Mouse (Mus musculus) hindbrain, embryonic 13.5 days (tissue): ENCODE results near the gene Pum3. TPM values are rescaled to one million over a fixed set of nuclear protein-coding genes. Genes with fewer than 3 reads are reported as not detected.
"Not testable (repeated sequence)": the region's sequence is repeated elsewhere in the genome, so short reads cannot be mapped to it uniquely, and the experiment has no call there.

ENCODE experiments used
- ATAC-seq: fragments of 200-750 bp; cut with Nextera tagmentation; 2 replicates; pipeline ENCODE4 v1.8.0; 2017; ENCODE audit warnings: moderate TSS enrichment; ENCODE audit not compliant: low FRiP score
- H3K27ac ChIP-seq: fragments of 300-500 bp; sonication (generic); 2 replicates; pipeline ENCODE4 v1.5.1; 2015; ENCODE audit warnings: inconsistent platforms, mild to moderate bottlenecking, moderate library complexity
- H3K27me3 ChIP-seq: fragments of 300-500 bp; sonication (generic); 2 replicates; pipeline ENCODE4 v1.6.1; 2015; ENCODE audit warnings: mild to moderate bottlenecking, inconsistent platforms
- H3K36me3 ChIP-seq: fragments of 300-500 bp; sonication (generic); 2 replicates; pipeline ENCODE4 v1.6.1; 2015; ENCODE audit warnings: mild to moderate bottlenecking, inconsistent platforms
- H3K4me1 ChIP-seq: fragments of 300-500 bp; sonication (generic); replicated peaks from 2 replicates; pipeline ENCODE4 v1.6.1; 2015; ENCODE audit warnings: inconsistent platforms
- H3K4me2 ChIP-seq: fragments of 300-500 bp; sonication (generic); 2 replicates; pipeline ENCODE4 v1.6.1; 2015; ENCODE audit warnings: inconsistent platforms, mild to moderate bottlenecking, moderate library complexity
- H3K4me3 ChIP-seq: fragments of 300-500 bp; sonication (generic); 2 replicates; pipeline ENCODE4 v1.5.1; 2015; ENCODE audit warnings: mild to moderate bottlenecking, inconsistent platforms
- H3K9ac ChIP-seq: fragments of 300-500 bp; sonication (generic); 2 replicates; pipeline ENCODE4 v1.6.1; 2015; ENCODE audit warnings: mild to moderate bottlenecking, inconsistent platforms
- H3K9me3 ChIP-seq: fragments of 300-500 bp; sonication (generic); 2 replicates; pipeline ENCODE4 v1.6.1; 2016; ENCODE audit warnings: inconsistent platforms
- WGBS: fragments of 180-500 bp; shearing (Covaris S2); methylation state at CpG from one replicate; pipeline ENCODE4 v1.1.7; 2015; 5-methylcytosine and 5-hydroxymethylcytosine counted together
- polyA plus RNA-seq: library from polyadenylated mRNA; unstranded; fragments of >200 nt; fragmentation: Nextera tagmentation; extraction: Ambion mirVana; gene quantifications from 2 replicates; pipeline ENCODE4 v1.2.1, GENCODE M21; 2015

Gene Pum3
- polyA plus RNA-seq, 1 experiment from 2014 or later = 65.4 TPM

DNA sequence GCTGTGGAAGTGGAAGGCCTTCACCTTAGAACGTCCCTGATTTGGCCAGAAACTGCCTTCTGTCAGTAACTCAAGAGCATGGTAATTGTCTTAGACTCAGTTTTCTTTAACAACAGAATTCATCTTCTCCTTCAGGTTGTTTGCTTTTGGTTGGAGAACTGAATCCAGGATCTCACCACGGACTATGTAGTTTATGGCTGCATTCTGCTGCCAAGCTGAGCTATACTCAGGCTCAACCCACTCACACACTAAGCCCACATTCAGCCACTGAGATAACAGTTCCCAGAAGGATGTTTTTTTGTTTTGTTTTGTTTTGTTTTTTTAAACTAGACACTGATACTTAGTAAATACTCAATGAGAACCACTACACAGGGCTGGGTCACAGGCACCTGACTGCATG, 38.3 kb downstream of the Pum3 start:
- no peak for ATAC-seq
- no peak overlapping the region for H3K4me2 ChIP-seq
- WGBS = 100% methylated on average over 2 of the region's 2 CpGs
- H3K27ac ChIP-seq = no peak overlapping the region
- peaks cover 85% of the 10 kb centered on the region for H3K36me3 ChIP-seq
- no peaks in the 10 kb centered on the region for H3K9me3 ChIP-seq
- H3K4me1 ChIP-seq = no peaks in the 10 kb centered on the region
- H3K4me3 ChIP-seq = no peak overlapping the region
- H3K27me3 ChIP-seq = no peaks in the 10 kb centered on the region
- H3K9ac ChIP-seq = no peak overlapping the region

DNA sequence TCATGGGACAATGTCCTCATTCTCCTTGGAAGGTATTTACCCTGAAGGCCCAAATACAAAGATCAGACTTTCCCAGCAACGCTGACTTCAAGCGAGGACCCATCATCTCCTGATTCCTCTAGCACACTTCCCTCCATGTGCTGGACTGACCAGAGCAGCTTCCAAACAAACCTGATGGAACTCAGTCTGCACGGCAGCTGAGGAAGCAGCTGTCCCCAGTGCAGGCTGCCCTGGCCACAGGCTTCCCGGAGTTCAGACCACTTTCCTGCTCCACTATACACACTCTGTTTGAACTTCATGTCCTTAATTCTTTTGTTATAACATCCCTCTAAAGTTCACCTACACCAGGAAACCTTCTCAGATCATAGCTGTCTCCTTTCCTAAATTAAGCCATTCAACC, 40.1 kb downstream of the Pum3 start:
- H3K27me3 ChIP-seq, H3K27ac ChIP-seq, ATAC-seq, H3K4me3 ChIP-seq, H3K4me1 ChIP-seq, H3K9me3 ChIP-seq, H3K9ac ChIP-seq, H3K4me2 ChIP-seq: not testable (repeated sequence)
- 92% methylated on average over 4 of the region's 4 CpGs for WGBS
- H3K36me3 ChIP-seq = peaks cover 87% of the 10 kb centered on the region

- Histone ChIP-seq H3K4me2 (no peak overlapping the region), H3K4me1 (0 out of 2 replicates have a peak, but pooled peaks cover under 1% of the 10 kb centered on the region), H3K27ac (no peak overlapping the region), H3K9me3 (no peaks in the 10 kb centered on the region), H3K4me3 (no peak overlapping the region), H3K27me3 (no peaks in the 10 kb centered on the region), H3K9ac (no peak overlapping the region), H3K36me3 (peaks cover 58% of the 10 kb centered on the region)
- ATAC-seq = no peak
Observed at GRCm38 (mm10) chr19:27385304-27385703, 44.3 kb downstream of the Pum3 start.

GRCm38 (mm10) chr19:27383266-27383665, 46.4 kb downstream of the Pum3 start:
- Histone ChIP-seq H3K36me3 (peaks cover 39% of the 10 kb centered on the region), H3K27me3 (no peaks in the 10 kb centered on the region), H3K9me3 (no peaks in the 10 kb centered on the region), H3K9ac (no peak overlapping the region), H3K4me2 (no peak overlapping the region), H3K27ac (no peak overlapping the region), H3K4me3 (no peak overlapping the region), H3K4me1 (0 out of 2 replicates have a peak, but pooled peaks cover 3% of the 10 kb centered on the region)
- 94% methylated on average over 5 of the region's 5 CpGs for WGBS
- no peak for ATAC-seq

GRCm38 (mm10) chr19:27382131-27382530, 47.5 kb downstream of the Pum3 start:
- Histone ChIP-seq H3K9me3 (no peaks in the 10 kb centered on the region), H3K4me3 (no peak overlapping the region), H3K27ac (no peak overlapping the region), H3K36me3 (peaks cover 30% of the 10 kb centered on the region), H3K4me1 (0 out of 2 replicates have a peak, but pooled peaks cover 4% of the 10 kb centered on the region), H3K27me3 (no peaks in the 10 kb centered on the region), H3K4me2 (no peak overlapping the region), H3K9ac (no peak overlapping the region)
- 92% methylated on average over 1 of the region's 1 CpGs for WGBS
- ATAC-seq = no peak

GRCm38 (mm10) chr19:27379712-27380401, 49.8 kb downstream of the Pum3 start:
- Histone ChIP-seq H3K4me2 (no peak overlapping the region), H3K4me1 (0 out of 2 replicates have a peak, but pooled peaks cover 4% of the 10 kb centered on the region), H3K27ac (no peak overlapping the region), H3K27me3 (no peaks in the 10 kb centered on the region), H3K9ac (no peak overlapping the region), H3K9me3 (no peaks in the 10 kb centered on the region), H3K36me3 (peaks cover 10% of the 10 kb centered on the region), H3K4me3 (no peak overlapping the region)
- no peak for ATAC-seq
- WGBS = 84% methylated on average over 2 of the region's 2 CpGs

GRCm38 (mm10) chr19:27370784-27371183, 58.8 kb downstream of the Pum3 start:
- Histone ChIP-seq H3K4me3 (no peak overlapping the region), H3K4me2 (no peak overlapping the region), H3K27me3 (no peaks in the 10 kb centered on the region), H3K4me1 (0 out of 2 replicates have a peak, but pooled peaks cover 5% of the 10 kb centered on the region), H3K27ac (no peak overlapping the region), H3K9me3 (no peaks in the 10 kb centered on the region), H3K9ac (no peak overlapping the region), H3K36me3 (no peaks in the 10 kb centered on the region)
- 88% methylated on average over 2 of the region's 2 CpGs for WGBS
- ATAC-seq = no peak

GRCm38 (mm10) chr19:27370174-27370573, 59.5 kb downstream of the Pum3 start:
- Histone ChIP-seq H3K9ac (no peak overlapping the region), H3K4me3 (no peak overlapping the region), H3K4me2 (no peak overlapping the region), H3K9me3 (no peaks in the 10 kb centered on the region), H3K27ac (no peak overlapping the region), H3K36me3 (no peaks in the 10 kb centered on the region), H3K27me3 (no peaks in the 10 kb centered on the region), H3K4me1 (0 out of 2 replicates have a peak, but pooled peaks cover 5% of the 10 kb centered on the region)
- ATAC-seq = no peak
- 89% methylated on average over 2 of the region's 2 CpGs for WGBS

GRCm38 (mm10) chr19:27369461-27370135, 60.0 kb downstream of the Pum3 start:
- Histone ChIP-seq H3K4me3 (no peak overlapping the region), H3K27me3 (no peaks in the 10 kb centered on the region), H3K4me1 (peaks cover 7% of the 10 kb centered on the region), H3K27ac (no peak overlapping the region), H3K36me3 (no peaks in the 10 kb centered on the region), H3K4me2 (no peak overlapping the region), H3K9ac (no peak overlapping the region), H3K9me3 (no peaks in the 10 kb centered on the region)
- ATAC-seq = no peak
- 88% methylated on average over 3 of the region's 3 CpGs for WGBS

GRCm38 (mm10) chr19:27366113-27366746, 63.4 kb downstream of the Pum3 start:
- H3K27ac ChIP-seq = no peak overlapping the region
- peaks cover 11% of the 10 kb centered on the region for H3K4me1 ChIP-seq
- H3K4me3 ChIP-seq = no peak overlapping the region
- no peak overlapping the region for H3K9ac ChIP-seq
- no peaks in the 10 kb centered on the region for H3K36me3 ChIP-seq
- no peaks in the 10 kb centered on the region for H3K9me3 ChIP-seq
- H3K27me3 ChIP-seq = no peaks in the 10 kb centered on the region
- H3K4me2 ChIP-seq = no peak overlapping the region
- ATAC-seq = no peak
- WGBS = 87% methylated on average over 10 of the region's 10 CpGs

- ATAC-seq = no peak
- Histone ChIP-seq H3K9me3 (no peaks in the 10 kb centered on the region), H3K4me3 (no peak overlapping the region), H3K36me3 (no peaks in the 10 kb centered on the region), H3K9ac (peak overlapping the region; percentile 19; the same call in 1 of the 2 replicates), H3K27ac (no peak overlapping the region), H3K27me3 (no peaks in the 10 kb centered on the region), H3K4me1 (peaks cover 11% of the 10 kb centered on the region), H3K4me2 (peak overlapping the region; percentile 37)
- WGBS = 19% methylated on average over 8 of the region's 8 CpGs
Observed at GRCm38 (mm10) chr19:27364521-27364931, 65.1 kb downstream of the Pum3 start.

DNA sequence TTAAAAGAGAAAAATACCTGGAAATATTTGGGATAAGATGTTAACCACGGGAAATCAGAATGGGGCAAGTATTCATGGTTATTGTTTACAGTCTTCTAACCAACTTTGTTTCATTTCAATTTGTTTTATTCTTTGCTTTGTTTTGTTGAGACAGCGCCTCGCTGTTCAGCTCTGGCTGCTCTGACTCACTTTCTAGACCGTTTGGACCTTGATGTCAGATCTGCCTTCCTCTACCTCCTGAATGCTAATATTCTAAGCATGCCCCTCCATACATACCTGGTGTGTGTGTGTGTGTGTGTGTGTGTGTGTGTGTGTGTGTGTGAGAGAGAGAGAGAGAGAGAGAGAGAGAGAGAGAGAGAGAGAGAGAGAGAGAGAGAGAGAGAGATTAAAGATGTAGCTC, 65.7 kb downstream of the Pum3 start:
- Histone ChIP-seq H3K27me3 (no peaks in the 10 kb centered on the region), H3K9me3 (no peaks in the 10 kb centered on the region), H3K4me1 (peaks cover 11% of the 10 kb centered on the region), H3K36me3 (no peaks in the 10 kb centered on the region), H3K9ac (no peak overlapping the region), H3K27ac (no peak overlapping the region), H3K4me2 (peak overlapping the region; percentile 37), H3K4me3 (no peak overlapping the region)
- ATAC-seq = no peak
- 61% methylated on average over 4 of the region's 4 CpGs for WGBS
